Mouse (Mus musculus) urinary bladder, adult 18-20 months (tissue): ENCODE data around the gene Rpl3l.

ENCODE experiments used
- DNase-seq, 2 experiments: peaks; one replicate each; pipeline ENCODE4 v3.0.0; 2022; ENCODE audit warnings: low spot score in 2 of 2, mixed read lengths in 2 of 2

Gene Rpl3l

GRCm38 (mm10) chr17:24742307-24742706 lies 14.7 kb downstream of the Rpl3l start:
- no peak for DNase-seq

- DNase-seq: no peak
Observed at GRCm38 (mm10) chr17:24743896-24744295, 16.3 kb downstream of the Rpl3l start.

GRCm38 (mm10) chr17:24744381-24744780 lies 16.8 kb downstream of the Rpl3l start:
- DNase-seq: no peak

GRCm38 (mm10) chr17:24745526-24746497 lies 18.2 kb downstream of the Rpl3l start:
- peak; percentile 70 for DNase-seq

- no peak for DNase-seq
Observed at GRCm38 (mm10) chr17:24746986-24747385, 19.4 kb downstream of the Rpl3l start.

- no peak for DNase-seq
Observed at GRCm38 (mm10) chr17:24751528-24751927, 23.9 kb downstream of the Rpl3l start.

- DNase-seq: peak in 1 of 2 experiments; percentile 45
Observed at GRCm38 (mm10) chr17:24752415-24753394, 25.1 kb downstream of the Rpl3l start, which contains the start of gene Hs3st6. Hs3st6 (plus strand) TSS chr17:24752988.

- no peak for DNase-seq
Observed at GRCm38 (mm10) chr17:24757394-24757793, 29.8 kb downstream of the Rpl3l start.

GRCm38 (mm10) chr17:24761121-24761520 lies 33.5 kb downstream of the Rpl3l start:
- DNase-seq: no peak

- DNase-seq: no peak
Observed at GRCm38 (mm10) chr17:24765016-24765905, 37.6 kb downstream of the Rpl3l start.

- DNase-seq: no peak
Observed at GRCm38 (mm10) chr17:24766266-24766875, 38.8 kb downstream of the Rpl3l start.

- no peak for DNase-seq
Observed at GRCm38 (mm10) chr17:24769146-24769545, 41.5 kb downstream of the Rpl3l start.

- DNase-seq: no peak
Observed at GRCm38 (mm10) chr17:24773241-24773640, 45.6 kb downstream of the Rpl3l start.

GRCm38 (mm10) chr17:24775173-24775572 lies 47.6 kb downstream of the Rpl3l start:
- no peak for DNase-seq

GRCm38 (mm10) chr17:24777073-24777472 lies 49.5 kb downstream of the Rpl3l start:
- peak in 1 of 2 experiments; percentile 15 for DNase-seq

GRCm38 (mm10) chr17:24780821-24781220 lies 53.2 kb downstream of the Rpl3l start:
- DNase-seq: no peak
